Mouse (Mus musculus): ENCODE results near the gene Sectm1a. TPM values are rescaled to one million over a fixed set of nuclear protein-coding genes. Genes with fewer than 3 reads are reported as not detected.
"Not testable (repeated sequence)": the region's sequence is repeated elsewhere in the genome, so short reads cannot be mapped to it uniquely, and the experiment has no call there.

Sectm1a gene
- polyA plus RNA-seq, 1 experiment from 2014 or later, result 0.99 TPM

- Histone ChIP-seq H3K4me3 (replicated peaks; ENCODE audit: low read length) (no peak overlapping the region), H3K9ac (ENCODE audit: low read length) (no peak overlapping the region), H3K4me2 (ENCODE audit: low read depth, low read length) (no peak overlapping the region), H3K4me1 (ENCODE audit: control insufficient read depth, insufficient read depth, low read length) (peaks cover 2% of the 10 kb centered on the region; the same call in 1 of the 2 replicates), H3K36me3 (ENCODE audit: control insufficient read depth, insufficient read depth, low read length) (no peaks in the 10 kb centered on the region), H3K27me3 (ENCODE audit: control insufficient read depth, insufficient read depth, low read length) (no peaks in the 10 kb centered on the region), H3K9me3 (replicated peaks; ENCODE audit: control insufficient read depth, low read length) (no peaks in the 10 kb centered on the region), H3K27ac (ENCODE audit: low read length) (no peak overlapping the region)
- 61% methylated on average over 1 of the region's 1 CpGs for WGBS
- no peak for ATAC-seq (ENCODE audit: insufficient read depth, low FRiP score)
Measured at GRCm38 (mm10) chr11:121045286-121045685, 35.7 kb downstream of the Sectm1a start.

GRCm38 (mm10) chr11:121043025-121043424, 38.0 kb downstream of the Sectm1a start:
- H3K36me3 ChIP-seq (ENCODE audit: control insufficient read depth, insufficient read depth, low read length); H3K27ac ChIP-seq (ENCODE audit: low read length); H3K9ac ChIP-seq (ENCODE audit: low read length); ATAC-seq (ENCODE audit: insufficient read depth, low FRiP score); H3K4me3 ChIP-seq (replicated peaks; ENCODE audit: low read length); H3K4me2 ChIP-seq (ENCODE audit: low read depth, low read length); H3K9me3 ChIP-seq (replicated peaks; ENCODE audit: control insufficient read depth, low read length); H3K27me3 ChIP-seq (ENCODE audit: control insufficient read depth, insufficient read depth, low read length); H3K4me1 ChIP-seq (ENCODE audit: control insufficient read depth, insufficient read depth, low read length): not testable (repeated sequence)
- WGBS, result 39% methylated on average over 1 of the region's 1 CpGs

DNA sequence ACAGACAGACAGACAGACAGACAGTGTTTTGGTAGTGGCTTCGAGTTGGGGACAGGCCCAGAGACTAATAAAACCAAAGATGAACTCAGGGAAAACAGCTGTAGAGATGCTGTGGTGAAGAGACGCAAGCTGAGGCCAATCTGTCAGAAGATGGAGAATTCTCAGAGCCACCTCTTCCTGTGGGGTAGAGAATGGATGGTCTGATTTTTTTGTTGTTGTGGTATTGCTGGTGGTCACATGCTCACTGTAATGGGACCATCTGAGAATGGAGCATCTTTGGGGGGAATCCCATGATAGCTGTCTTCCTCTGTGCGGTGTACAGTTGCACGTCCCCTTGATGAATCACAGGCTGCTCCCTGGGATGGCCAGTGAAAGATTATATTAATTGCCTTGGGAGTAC, 38.5 kb downstream of the Sectm1a start:
- no peak overlapping the region for H3K9ac ChIP-seq (ENCODE audit: low read length)
- no peaks in the 10 kb centered on the region for H3K9me3 ChIP-seq (replicated peaks; ENCODE audit: control insufficient read depth, low read length)
- H3K4me2 ChIP-seq (ENCODE audit: low read depth, low read length), result no peak overlapping the region
- no peak overlapping the region for H3K4me3 ChIP-seq (replicated peaks; ENCODE audit: low read length)
- no peak overlapping the region for H3K27ac ChIP-seq (ENCODE audit: low read length)
- H3K4me1 ChIP-seq (ENCODE audit: control insufficient read depth, insufficient read depth, low read length), result peaks cover 2% of the 10 kb centered on the region; the same call in 1 of the 2 replicates
- H3K27me3 ChIP-seq (ENCODE audit: control insufficient read depth, insufficient read depth, low read length), result no peaks in the 10 kb centered on the region
- no peak for ATAC-seq (ENCODE audit: insufficient read depth, low FRiP score)
- no peaks in the 10 kb centered on the region for H3K36me3 ChIP-seq (ENCODE audit: control insufficient read depth, insufficient read depth, low read length)
- WGBS, result 71% methylated on average over 4 of the region's 4 CpGs

DNA sequence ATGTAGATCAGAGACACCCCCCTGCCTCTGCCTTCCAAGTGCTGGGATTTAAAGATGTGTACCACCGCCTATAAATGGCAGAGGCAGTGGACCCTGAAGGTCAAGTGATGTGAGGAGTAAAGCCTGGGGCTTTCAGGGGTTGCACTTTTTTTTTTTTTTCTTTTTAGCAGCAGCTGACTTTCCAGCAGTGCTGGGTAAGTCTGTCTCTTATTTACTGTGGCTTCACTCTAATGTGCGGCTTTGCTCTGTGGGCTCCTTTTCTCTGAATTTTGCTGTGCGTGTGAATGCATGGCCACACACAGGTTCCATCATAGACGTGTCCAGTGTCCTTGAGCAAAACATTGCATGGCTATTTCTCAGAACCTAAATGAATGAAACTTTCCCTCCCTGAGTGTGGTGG, 39.4 kb downstream of the Sectm1a start:
- no peak overlapping the region for H3K9ac ChIP-seq (ENCODE audit: low read length)
- no peak overlapping the region for H3K27ac ChIP-seq (ENCODE audit: low read length)
- no peaks in the 10 kb centered on the region for H3K27me3 ChIP-seq (ENCODE audit: control insufficient read depth, insufficient read depth, low read length)
- H3K36me3 ChIP-seq (ENCODE audit: control insufficient read depth, insufficient read depth, low read length), result no peaks in the 10 kb centered on the region
- WGBS, result 66% methylated on average over 4 of the region's 4 CpGs
- ATAC-seq (ENCODE audit: insufficient read depth, low FRiP score), result no peak
- no peak overlapping the region for H3K4me3 ChIP-seq (replicated peaks; ENCODE audit: low read length)
- peaks cover 2% of the 10 kb centered on the region; the same call in 1 of the 2 replicates for H3K4me1 ChIP-seq (ENCODE audit: control insufficient read depth, insufficient read depth, low read length)
- H3K4me2 ChIP-seq (ENCODE audit: low read depth, low read length), result no peak overlapping the region
- H3K9me3 ChIP-seq (replicated peaks; ENCODE audit: control insufficient read depth, low read length), result no peaks in the 10 kb centered on the region

DNA sequence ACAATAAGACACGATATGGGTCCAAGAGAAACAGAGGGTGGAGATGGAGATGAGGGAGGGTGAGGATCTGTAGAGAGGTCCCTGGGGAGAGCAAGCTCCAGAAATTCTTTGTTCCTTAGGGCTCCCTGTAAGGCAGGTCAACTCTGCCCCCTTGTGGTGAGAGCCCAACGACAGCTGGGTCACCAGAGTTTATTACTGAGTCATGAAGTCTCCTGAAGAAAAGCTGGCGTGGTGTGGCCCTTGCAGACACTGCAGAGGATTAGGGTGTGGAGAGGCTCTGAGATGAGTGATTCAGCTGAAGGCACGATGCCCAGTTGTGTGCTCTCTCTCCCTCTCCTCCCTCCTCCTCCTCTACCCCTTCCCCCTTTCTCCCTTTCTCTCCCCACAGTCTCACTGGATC, 39.8 kb downstream of the Sectm1a start:
- H3K4me2 ChIP-seq (ENCODE audit: low read depth, low read length), result no peak overlapping the region
- H3K4me3 ChIP-seq (replicated peaks; ENCODE audit: low read length), result no peak overlapping the region
- H3K27me3 ChIP-seq (ENCODE audit: control insufficient read depth, insufficient read depth, low read length), result no peaks in the 10 kb centered on the region
- 1% methylated on average over 4 of the region's 4 CpGs for WGBS
- H3K9me3 ChIP-seq (replicated peaks; ENCODE audit: control insufficient read depth, low read length), result no peaks in the 10 kb centered on the region
- H3K27ac ChIP-seq (ENCODE audit: low read length), result no peak overlapping the region
- peak; percentile 81; the same call in 1 of the 2 replicates for ATAC-seq (ENCODE audit: insufficient read depth, low FRiP score)
- H3K36me3 ChIP-seq (ENCODE audit: control insufficient read depth, insufficient read depth, low read length), result no peaks in the 10 kb centered on the region
- peaks cover 2% of the 10 kb centered on the region; the same call in 1 of the 2 replicates for H3K4me1 ChIP-seq (ENCODE audit: control insufficient read depth, insufficient read depth, low read length)
- no peak overlapping the region for H3K9ac ChIP-seq (ENCODE audit: low read length)

- Histone ChIP-seq H3K4me3 (replicated peaks; ENCODE audit: low read length) (no peak within 1 kb of the TSS), H3K36me3 (ENCODE audit: control insufficient read depth, insufficient read depth, low read length) (no peaks in the 10 kb centered on the region), H3K27me3 (ENCODE audit: control insufficient read depth, insufficient read depth, low read length) (no peaks in the 10 kb centered on the region), H3K27ac (ENCODE audit: low read length) (no peak within 1 kb of the TSS), H3K4me1 (ENCODE audit: control insufficient read depth, insufficient read depth, low read length) (peaks cover 2% of the 10 kb centered on the region; the same call in 1 of the 2 replicates), H3K9ac (ENCODE audit: low read length) (no peak within 1 kb of the TSS), H3K9me3 (replicated peaks; ENCODE audit: control insufficient read depth, low read length) (no peaks in the 10 kb centered on the region), H3K4me2 (ENCODE audit: low read depth, low read length) (no peak within 1 kb of the TSS)
- whole genome bisulfite sequencing, result 69% methylated on average over 5 of the region's 5 CpGs
- ATAC-seq (ENCODE audit: insufficient read depth, low FRiP score), result no peak
Measured at GRCm38 (mm10) chr11:121039302-121039701, 41.7 kb downstream of the Sectm1a start, which contains the start of gene Cd7. TSS of gene Cd7 (minus strand) at chr11:121039418.

DNA sequence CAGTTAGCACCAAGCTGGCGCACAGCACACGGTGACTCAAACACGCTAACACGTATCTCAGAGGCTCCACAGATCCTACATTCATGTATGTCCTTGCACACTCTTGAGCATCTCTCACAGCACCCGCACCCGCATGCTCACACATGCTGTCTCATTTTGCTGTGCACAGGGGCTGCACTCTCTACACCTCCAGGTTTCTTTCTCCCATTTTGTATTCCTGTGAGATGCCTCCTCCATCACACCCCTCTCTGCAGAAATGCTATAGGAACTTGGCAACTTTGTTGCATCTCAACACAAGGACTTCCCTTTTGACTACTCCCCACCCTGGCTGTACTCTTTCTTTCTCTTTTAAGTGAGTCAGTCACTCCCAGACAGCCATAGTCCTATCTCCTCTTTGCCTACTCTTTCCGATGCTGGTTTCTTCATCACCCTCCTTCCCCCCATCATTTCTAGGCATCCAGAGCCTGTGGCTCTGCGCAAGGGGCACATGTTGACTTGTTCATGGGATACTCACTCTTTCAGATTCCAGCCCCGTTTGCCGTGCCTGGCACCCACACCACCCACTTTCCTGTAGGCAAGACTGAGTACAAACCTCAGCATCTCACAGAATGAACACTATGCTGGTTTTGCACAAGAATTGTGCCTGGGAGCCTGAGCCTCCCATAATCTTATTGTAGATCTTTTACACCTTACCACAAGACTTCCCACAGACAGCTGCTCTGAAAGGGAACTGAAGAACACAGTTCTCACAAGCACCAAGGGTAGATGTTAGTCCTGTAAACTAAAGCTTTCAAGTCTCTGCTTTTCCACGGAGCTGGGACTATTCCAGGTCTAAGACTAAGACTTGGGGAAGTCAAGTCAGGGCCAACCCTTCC, 42.4 kb downstream of the Sectm1a start:
- Histone ChIP-seq H3K36me3 (ENCODE audit: control insufficient read depth, insufficient read depth, low read length) (no peaks in the 10 kb centered on the region), H3K9me3 (replicated peaks; ENCODE audit: control insufficient read depth, low read length) (no peaks in the 10 kb centered on the region), H3K4me3 (replicated peaks; ENCODE audit: low read length) (no peak overlapping the region), H3K4me2 (ENCODE audit: low read depth, low read length) (no peak overlapping the region), H3K9ac (ENCODE audit: low read length) (no peak overlapping the region), H3K4me1 (ENCODE audit: control insufficient read depth, insufficient read depth, low read length) (peaks cover 2% of the 10 kb centered on the region; the same call in 1 of the 2 replicates), H3K27ac (ENCODE audit: low read length) (no peak overlapping the region), H3K27me3 (ENCODE audit: control insufficient read depth, insufficient read depth, low read length) (no peaks in the 10 kb centered on the region)
- 84% methylated on average over 11 of the region's 11 CpGs for WGBS
- ATAC-seq (ENCODE audit: insufficient read depth, low FRiP score), result no peak

DNA sequence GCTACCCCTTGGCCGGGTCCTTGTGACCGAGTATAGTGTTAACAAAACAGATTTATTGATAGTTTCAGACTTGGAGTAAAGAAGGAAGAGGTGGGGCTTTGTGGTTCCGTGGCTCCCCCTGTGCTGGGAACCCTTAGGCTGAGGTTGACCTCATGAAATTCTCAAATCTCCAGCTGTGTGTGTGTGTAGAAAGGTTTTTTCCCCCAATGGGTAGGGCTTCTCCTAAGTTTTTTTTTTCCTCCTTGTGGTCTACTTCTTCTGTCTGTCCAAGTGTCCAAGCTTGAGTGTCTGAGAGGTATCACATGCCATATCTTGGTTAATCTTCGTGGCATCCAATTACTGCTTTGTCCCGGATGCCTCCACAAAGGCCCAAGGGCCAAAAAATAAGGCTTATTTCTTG, 47.9 kb downstream of the Sectm1a start:
- H3K9ac ChIP-seq (ENCODE audit: low read length), result no peak overlapping the region
- H3K9me3 ChIP-seq (replicated peaks; ENCODE audit: control insufficient read depth, low read length), result no peaks in the 10 kb centered on the region
- no peak overlapping the region for H3K4me3 ChIP-seq (replicated peaks; ENCODE audit: low read length)
- ATAC-seq (ENCODE audit: insufficient read depth, low FRiP score), result no peak
- H3K27ac ChIP-seq (ENCODE audit: low read length), result no peak overlapping the region
- no peaks in the 10 kb centered on the region for H3K36me3 ChIP-seq (ENCODE audit: control insufficient read depth, insufficient read depth, low read length)
- no peaks in the 10 kb centered on the region for H3K27me3 ChIP-seq (ENCODE audit: control insufficient read depth, insufficient read depth, low read length)
- H3K4me1 ChIP-seq (ENCODE audit: control insufficient read depth, insufficient read depth, low read length), result no peaks in the 10 kb centered on the region
- WGBS, result 72% methylated on average over 5 of the region's 5 CpGs
- no peak overlapping the region for H3K4me2 ChIP-seq (ENCODE audit: low read depth, low read length)

- 81% methylated on average over 7 of the region's 7 CpGs for WGBS
- ATAC-seq (ENCODE audit: insufficient read depth, low FRiP score), result no peak
- Histone ChIP-seq H3K36me3 (ENCODE audit: control insufficient read depth, insufficient read depth, low read length) (no peaks in the 10 kb centered on the region), H3K27ac (ENCODE audit: low read length) (no peak overlapping the region), H3K9me3 (replicated peaks; ENCODE audit: control insufficient read depth, low read length) (no peaks in the 10 kb centered on the region), H3K4me3 (replicated peaks; ENCODE audit: low read length) (no peak overlapping the region), H3K27me3 (ENCODE audit: control insufficient read depth, insufficient read depth, low read length) (no peaks in the 10 kb centered on the region), H3K4me1 (ENCODE audit: control insufficient read depth, insufficient read depth, low read length) (no peaks in the 10 kb centered on the region), H3K4me2 (ENCODE audit: low read depth, low read length) (no peak overlapping the region), H3K9ac (ENCODE audit: low read length) (no peak overlapping the region)
Measured at GRCm38 (mm10) chr11:121027259-121027658, 53.8 kb downstream of the Sectm1a start.
